Mouse (Mus musculus) forebrain, embryonic 15.5 days (tissue): Measurements from ENCODE around the gene Pin1rt1. TPM values are rescaled to one million over a fixed set of nuclear protein-coding genes. Genes with fewer than 3 reads are reported as not detected.
A peak's percentile ranks its signal among the peaks of the same experiment; 100 is the strongest.

Source experiments
- ATAC-seq: fragments of 200-750 bp; cut with Nextera tagmentation; replicated peaks from 2 replicates; pipeline ENCODE4 v1.8.0; 2017; ENCODE audit warnings: mild to moderate bottlenecking, moderate TSS enrichment, moderate library complexity
- H3K27ac ChIP-seq: fragments of 300-500 bp; sonication (generic); replicated peaks from 2 replicates; pipeline ENCODE4 v1.5.1; 2015; ENCODE audit warnings: mild to moderate bottlenecking, inconsistent platforms
- H3K27me3 ChIP-seq: fragments of 300-500 bp; sonication (generic); 2 replicates; pipeline ENCODE4 v1.6.1; 2015; ENCODE audit warnings: inconsistent platforms
- H3K36me3 ChIP-seq: fragments of 300-500 bp; sonication (generic); 2 replicates; pipeline ENCODE4 v1.6.1; 2015; ENCODE audit warnings: mild to moderate bottlenecking, inconsistent platforms
- H3K4me1 ChIP-seq: fragments of 300-500 bp; sonication (generic); 2 replicates; pipeline ENCODE4 v1.6.1; 2015; ENCODE audit warnings: inconsistent platforms
- H3K4me2 ChIP-seq: fragments of 300-500 bp; sonication (generic); replicated peaks from 2 replicates; pipeline ENCODE4 v1.6.1; 2015; ENCODE audit warnings: mild to moderate bottlenecking, inconsistent platforms
- H3K4me3 ChIP-seq: fragments of 300-500 bp; sonication (generic); 2 replicates; pipeline ENCODE4 v1.5.1; 2015; ENCODE audit warnings: mild to moderate bottlenecking, inconsistent platforms
- H3K9ac ChIP-seq: fragments of 300-500 bp; sonication (generic); replicated peaks from 2 replicates; pipeline ENCODE4 v1.6.1; 2015; ENCODE audit warnings: mild to moderate bottlenecking, inconsistent platforms
- H3K9me3 ChIP-seq: fragments of 300-500 bp; sonication (generic); 2 replicates; pipeline ENCODE4 v1.6.1; 2016; ENCODE audit warnings: inconsistent platforms
- WGBS: fragments of 180-500 bp; shearing (Covaris S2); methylation state at CpG from one replicate; pipeline ENCODE4 v1.1.7; 2015; ENCODE audit warnings: mixed read lengths; 5-methylcytosine and 5-hydroxymethylcytosine counted together
- polyA plus RNA-seq: library from polyadenylated mRNA; unstranded; fragments of >200 nt; fragmentation: Nextera tagmentation; extraction: Ambion mirVana; gene quantifications from 2 replicates; pipeline ENCODE4 v1.2.1, GENCODE M21; 2015

The Pin1rt1 gene
- polyA plus RNA-seq, 1 experiment from 2014 or later = 0.24 TPM

GRCm38 (mm10) chr2:104740248-104740949 lies 24.2 kb upstream of the Pin1rt1 start:
- Histone ChIP-seq H3K36me3 (no peaks in the 10 kb centered on the region), H3K4me3 (no peak overlapping the region), H3K27me3 (no peaks in the 10 kb centered on the region), H3K4me1 (peaks cover 27% of the 10 kb centered on the region), H3K9ac (no peak overlapping the region), H3K4me2 (0 out of 2 replicates have a peak overlapping the region, but pooled peaks have one; percentile 4), H3K27ac (no peak overlapping the region), H3K9me3 (no peaks in the 10 kb centered on the region)
- ATAC-seq = no peak
- WGBS = 45% methylated on average over 7 of the region's 7 CpGs

- no peak for ATAC-seq
Observed at GRCm38 (mm10) chr2:104739691-104740090, 23.5 kb upstream of the Pin1rt1 start.

DNA sequence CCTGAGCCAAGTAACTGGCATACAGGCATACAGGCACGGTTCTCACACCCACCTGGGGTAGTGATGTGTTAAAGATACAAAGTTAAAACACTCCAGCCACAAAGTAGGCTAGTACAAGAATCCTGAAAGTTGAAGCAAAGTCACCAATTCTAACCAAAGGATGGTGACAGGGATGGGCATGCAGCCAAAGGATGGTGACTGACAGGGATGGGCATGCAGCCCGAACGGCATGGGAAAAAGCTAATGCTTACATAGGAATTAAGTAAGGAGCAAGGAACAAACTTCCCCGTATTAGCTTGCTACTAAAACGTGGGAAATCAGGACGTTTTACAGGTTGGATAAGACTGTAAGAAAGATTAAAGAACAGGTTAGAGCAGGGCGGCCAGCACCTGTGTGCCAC lies 20.1 kb upstream of the Pin1rt1 start:
- no peak overlapping the region for H3K9ac ChIP-seq
- H3K4me2 ChIP-seq = no peak overlapping the region

More at GRCm38 (mm10) chr2:104739691-104740090, 23.5 kb upstream of the Pin1rt1 start:
- no peaks in the 10 kb centered on the region for H3K9me3 ChIP-seq
- no peak overlapping the region for H3K4me3 ChIP-seq
- no peaks in the 10 kb centered on the region for H3K27me3 ChIP-seq
- no peaks in the 10 kb centered on the region for H3K36me3 ChIP-seq
- H3K4me1 ChIP-seq = peaks cover 27% of the 10 kb centered on the region
- 93% methylated on average over 2 of the region's 2 CpGs for WGBS
- no peak overlapping the region for H3K9ac ChIP-seq
- no peak overlapping the region for H3K4me2 ChIP-seq
- H3K27ac ChIP-seq = no peak overlapping the region

GRCm38 (mm10) chr2:104732562-104733256 lies 16.5 kb upstream of the Pin1rt1 start:
- Histone ChIP-seq H3K27ac (no peak overlapping the region), H3K36me3 (no peaks in the 10 kb centered on the region), H3K4me1 (no peaks in the 10 kb centered on the region), H3K9ac (no peak overlapping the region), H3K9me3 (no peaks in the 10 kb centered on the region), H3K4me2 (no peak overlapping the region), H3K4me3 (no peak overlapping the region), H3K27me3 (no peaks in the 10 kb centered on the region)
- WGBS = 47% methylated on average over 7 of the region's 7 CpGs
- ATAC-seq = no peak

More for the DNA sequence above, 20.1 kb upstream of the Pin1rt1 start:
- no peak overlapping the region for H3K27ac ChIP-seq
- H3K36me3 ChIP-seq = no peaks in the 10 kb centered on the region
- H3K4me1 ChIP-seq = peaks cover 9% of the 10 kb centered on the region
- H3K27me3 ChIP-seq = no peaks in the 10 kb centered on the region
- no peak overlapping the region for H3K4me3 ChIP-seq
- 45% methylated on average over 7 of the region's 7 CpGs for WGBS
- H3K9me3 ChIP-seq = no peaks in the 10 kb centered on the region
- ATAC-seq = no peak

DNA sequence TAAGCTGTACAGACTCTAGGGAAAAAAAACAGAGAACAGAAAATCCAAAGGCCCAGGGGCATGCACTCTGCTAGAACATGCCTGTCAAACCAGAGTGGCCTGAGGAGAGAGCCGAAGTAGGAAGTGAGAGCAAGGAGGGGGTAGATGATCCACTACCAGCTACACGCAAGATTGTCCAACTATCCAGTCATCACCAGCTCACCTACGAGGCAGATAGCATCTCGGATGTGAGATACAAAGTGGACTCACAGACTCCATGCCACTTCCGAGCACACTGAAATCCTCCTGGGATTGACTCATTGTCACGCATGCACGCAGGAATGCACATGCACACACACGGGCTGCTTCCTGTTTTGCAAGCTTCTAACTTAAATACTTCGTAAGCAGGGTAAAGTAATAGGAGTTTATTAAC lies 15.9 kb upstream of the Pin1rt1 start:
- H3K4me1 ChIP-seq = no peaks in the 10 kb centered on the region
- no peak overlapping the region for H3K4me2 ChIP-seq
- H3K27ac ChIP-seq = no peak overlapping the region
- no peak overlapping the region for H3K4me3 ChIP-seq
- no peaks in the 10 kb centered on the region for H3K9me3 ChIP-seq
- H3K9ac ChIP-seq = no peak overlapping the region
- no peak for ATAC-seq
- no peaks in the 10 kb centered on the region for H3K27me3 ChIP-seq
- no peaks in the 10 kb centered on the region for H3K36me3 ChIP-seq
- 93% methylated on average over 9 of the region's 9 CpGs for WGBS

DNA sequence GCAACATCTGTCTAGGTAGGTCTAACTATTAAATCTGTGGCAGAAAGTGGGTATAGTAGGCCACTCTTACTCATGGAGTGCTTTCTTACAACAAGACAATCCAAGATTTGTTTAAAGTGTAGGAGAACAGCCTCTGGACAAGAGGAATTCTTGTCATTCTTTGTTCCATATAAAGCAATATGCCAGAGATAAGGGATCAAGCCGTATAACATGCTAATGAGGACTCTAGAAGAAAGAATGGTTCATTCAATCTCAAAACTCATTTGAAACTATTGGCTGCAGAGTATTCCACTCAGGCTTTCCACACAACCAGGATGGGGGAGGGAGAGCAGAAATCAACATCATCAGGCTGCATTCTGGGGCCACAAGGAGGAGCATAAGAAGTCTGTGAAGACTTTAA lies 11.2 kb upstream of the Pin1rt1 start:
- no peak overlapping the region for H3K4me3 ChIP-seq
- H3K4me2 ChIP-seq = no peak overlapping the region
- H3K27ac ChIP-seq = no peak overlapping the region
- no peaks in the 10 kb centered on the region for H3K4me1 ChIP-seq
- ATAC-seq = no peak
- no peaks in the 10 kb centered on the region for H3K27me3 ChIP-seq
- 37% methylated on average over 1 of the region's 1 CpGs for WGBS
- H3K9me3 ChIP-seq = no peaks in the 10 kb centered on the region
- no peak overlapping the region for H3K9ac ChIP-seq
- no peaks in the 10 kb centered on the region for H3K36me3 ChIP-seq

DNA sequence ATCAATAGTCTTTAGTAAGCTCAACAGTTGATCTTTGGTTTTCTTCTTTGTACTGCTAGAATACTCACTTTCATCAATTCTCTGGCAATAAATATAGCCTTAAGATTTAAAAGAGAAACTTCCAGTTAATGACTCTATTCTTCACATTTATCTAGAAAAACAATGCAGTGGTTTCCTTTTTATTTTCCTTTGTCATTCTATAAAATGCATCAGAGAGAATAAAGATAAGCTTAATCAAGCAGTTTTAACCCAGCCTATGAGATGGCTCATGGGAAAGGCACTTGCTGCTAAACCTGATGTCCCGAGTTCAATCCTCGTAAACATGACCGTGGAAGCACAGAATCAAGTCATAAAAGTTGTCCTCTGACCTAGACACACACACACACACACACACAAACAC lies 5.8 kb upstream of the Pin1rt1 start:
- no peak overlapping the region for H3K4me3 ChIP-seq
- H3K36me3 ChIP-seq = no peaks in the 10 kb centered on the region
- WGBS = 87% methylated on average over 3 of the region's 3 CpGs
- H3K9ac ChIP-seq = no peak overlapping the region
- H3K9me3 ChIP-seq = no peaks in the 10 kb centered on the region
- H3K4me2 ChIP-seq = no peak overlapping the region
- H3K4me1 ChIP-seq = no peaks in the 10 kb centered on the region
- H3K27ac ChIP-seq = no peak overlapping the region
- H3K27me3 ChIP-seq = no peaks in the 10 kb centered on the region
- ATAC-seq = no peak

GRCm38 (mm10) chr2:104717827-104718226 lies 1.6 kb upstream of the Pin1rt1 start:
- H3K27ac ChIP-seq = no peak overlapping the region
- no peaks in the 10 kb centered on the region for H3K27me3 ChIP-seq
- WGBS = 84% methylated on average over 4 of the region's 4 CpGs
- H3K9ac ChIP-seq = no peak overlapping the region
- peaks cover 6% of the 10 kb centered on the region for H3K4me1 ChIP-seq
- H3K4me3 ChIP-seq = no peak overlapping the region
- no peak for ATAC-seq
- H3K4me2 ChIP-seq = no peak overlapping the region
- no peaks in the 10 kb centered on the region for H3K9me3 ChIP-seq
- no peaks in the 10 kb centered on the region for H3K36me3 ChIP-seq

DNA sequence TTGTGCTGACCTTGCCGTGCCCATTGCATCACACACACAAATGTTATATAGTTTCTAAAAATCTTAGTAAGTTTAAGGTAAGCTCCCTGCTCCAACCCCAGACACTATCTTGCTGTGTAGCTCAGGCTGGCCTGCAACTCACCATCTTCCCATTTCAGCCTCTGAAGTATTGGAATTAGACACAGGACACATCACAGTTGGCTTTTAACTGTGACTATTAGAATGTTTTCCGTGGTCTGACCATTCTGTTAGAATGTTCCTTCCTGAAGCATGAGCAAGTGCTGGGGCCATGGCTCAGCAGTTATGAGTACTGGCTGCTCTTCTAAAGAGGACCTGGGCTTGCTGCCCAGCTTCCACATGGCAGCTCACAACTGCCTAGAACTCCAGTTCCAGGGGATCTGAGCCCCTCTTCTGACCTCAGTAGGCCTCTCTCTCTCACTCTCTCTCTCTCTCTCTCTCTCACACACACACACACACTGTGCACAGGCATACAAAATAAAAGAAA lies 1.1 kb upstream of the Pin1rt1 start:
- no peak overlapping the region for H3K4me2 ChIP-seq
- WGBS = 95% methylated on average over 2 of the region's 2 CpGs
- peaks cover 10% of the 10 kb centered on the region for H3K4me1 ChIP-seq
- ATAC-seq = no peak
- H3K27ac ChIP-seq = no peak overlapping the region
- no peak overlapping the region for H3K9ac ChIP-seq
- H3K36me3 ChIP-seq = no peaks in the 10 kb centered on the region
- H3K27me3 ChIP-seq = no peaks in the 10 kb centered on the region
- no peak overlapping the region for H3K4me3 ChIP-seq
- H3K9me3 ChIP-seq = no peaks in the 10 kb centered on the region

DNA sequence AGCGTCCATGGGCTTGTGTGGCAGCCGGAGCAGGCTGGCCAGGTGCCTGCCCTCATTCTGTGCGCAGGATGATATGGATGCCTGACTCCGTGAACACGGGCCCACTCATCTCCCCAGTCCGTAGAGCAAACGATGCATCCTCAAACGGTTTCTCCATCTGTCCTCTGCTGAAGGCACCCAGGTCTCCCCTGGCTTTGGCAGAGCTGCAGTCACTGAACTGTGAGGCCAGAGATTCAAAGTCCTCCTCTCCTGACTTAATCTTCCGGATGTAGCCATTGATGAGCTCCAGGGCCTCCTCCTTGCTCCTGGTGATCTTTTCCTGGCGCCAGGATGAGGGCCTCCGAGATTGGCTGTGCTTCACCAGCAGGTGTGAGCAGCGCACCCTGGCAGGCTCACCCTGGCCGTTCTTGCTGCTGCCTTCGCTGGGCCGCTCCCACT lies 1.9 kb downstream of the Pin1rt1 start:
- Histone ChIP-seq H3K4me3 (no peak overlapping the region), H3K4me2 (no peak overlapping the region), H3K9me3 (no peaks in the 10 kb centered on the region), H3K9ac (no peak overlapping the region), H3K27me3 (no peaks in the 10 kb centered on the region), H3K27ac (no peak overlapping the region), H3K4me1 (peaks cover 27% of the 10 kb centered on the region), H3K36me3 (no peaks in the 10 kb centered on the region)
- 37% methylated on average over 15 of the region's 15 CpGs for WGBS
- ATAC-seq = no peak

GRCm38 (mm10) chr2:104712486-104712809 lies 3.7 kb downstream of the Pin1rt1 start:
- ATAC-seq = no peak; the same call in 1 of the 2 replicates
- peaks cover 3% of the 10 kb centered on the region; the same call in 1 of the 2 replicates for H3K36me3 ChIP-seq
- H3K27ac ChIP-seq = peak overlapping the region; percentile 89
- peak overlapping the region; percentile 74 for H3K4me3 ChIP-seq
- peaks cover 27% of the 10 kb centered on the region for H3K4me1 ChIP-seq
- 2% methylated on average over 7 of the region's 7 CpGs for WGBS
- H3K9ac ChIP-seq = peak overlapping the region; percentile 67
- no peaks in the 10 kb centered on the region for H3K9me3 ChIP-seq
- peak overlapping the region; percentile 55 for H3K4me2 ChIP-seq
- H3K27me3 ChIP-seq = no peaks in the 10 kb centered on the region

- Histone ChIP-seq H3K27ac (peak within 1 kb of the TSS; percentile 89), H3K36me3 (peaks cover 3% of the 10 kb centered on the region; the same call in 1 of the 2 replicates), H3K9ac (peak within 1 kb of the TSS; percentile 67), H3K4me3 (peak within 1 kb of the TSS; percentile 74), H3K4me1 (peaks cover 27% of the 10 kb centered on the region), H3K4me2 (peak within 1 kb of the TSS; percentile 55), H3K27me3 (no peaks in the 10 kb centered on the region), H3K9me3 (no peaks in the 10 kb centered on the region)
- peak; percentile 96 for ATAC-seq
- under 1% methylated on average over 64 of the region's 99 CpGs for WGBS
Observed at GRCm38 (mm10) chr2:104711585-104712485, 4.3 kb downstream of the Pin1rt1 start, which contains the start of gene Tcp11l1. Gene Tcp11l1, minus strand, starts transcription at chr2:104712169.
